Mouse (Mus musculus) intestine, postnatal 0 days (tissue): ENCODE data around the gene Rcc1. TPM values are rescaled to one million over a fixed set of nuclear protein-coding genes. Genes with fewer than 3 reads are reported as not detected.

ENCODE experiments used
- ATAC-seq: fragments of 200-750 bp; cut with Nextera tagmentation; 2 replicates; pipeline ENCODE4 v1.8.0; 2017; ENCODE audit warnings: mild to moderate bottlenecking, moderate TSS enrichment, moderate library complexity
- H3K27ac ChIP-seq: fragments of 300-500 bp; sonication (generic); 2 replicates; pipeline ENCODE4 v1.5.1; 2014; ENCODE audit warnings: mild to moderate bottlenecking, low read depth, low read length, moderate library complexity
- H3K27me3 ChIP-seq: fragments of 300-500 bp; sonication (generic); replicated peaks from 2 replicates; pipeline ENCODE4 v1.6.1; 2014; ENCODE audit warnings: low read length, mixed read lengths; ENCODE audit not compliant: control insufficient read depth, insufficient read depth
- H3K36me3 ChIP-seq: fragments of 300-500 bp; sonication (generic); 2 replicates; pipeline ENCODE4 v1.6.1; 2014; ENCODE audit warnings: mild to moderate bottlenecking, moderate library complexity; ENCODE audit not compliant: control insufficient read depth, insufficient read depth
- H3K4me1 ChIP-seq: fragments of 300-500 bp; sonication (generic); replicated peaks from 2 replicates; pipeline ENCODE4 v1.6.1; 2014; ENCODE audit warnings: antibody characterized with exemption, low read length, mixed read lengths; ENCODE audit not compliant: control insufficient read depth, insufficient read depth
- H3K4me2 ChIP-seq: fragments of 300-500 bp; sonication (generic); replicated peaks from 2 replicates; pipeline ENCODE4 v1.6.1; 2014; ENCODE audit warnings: low read depth, mild to moderate bottlenecking, moderate library complexity
- H3K4me3 ChIP-seq: fragments of 300-500 bp; sonication (generic); 2 replicates; pipeline ENCODE4 v1.5.1; 2014; ENCODE audit warnings: low read depth, low read length
- H3K9ac ChIP-seq: fragments of 300-500 bp; sonication (generic); 2 replicates; pipeline ENCODE4 v1.6.1; 2014; ENCODE audit warnings: mild to moderate bottlenecking, low read depth, low read length
- H3K9me3 ChIP-seq: fragments of 300-500 bp; sonication (generic); 2 replicates; pipeline ENCODE4 v1.6.1; 2016; ENCODE audit warnings: mixed run types; ENCODE audit not compliant: control insufficient read depth
- CTCF ChIP-seq: sonication (generic); IDR thresholded peaks from 2 replicates; pipeline ENCODE4 v1.5.1; 2016; ENCODE audit warnings: low read depth, mild to moderate bottlenecking, control low read depth, antibody characterized with exemption, moderate library complexity
- WGBS: fragments of 180-500 bp; shearing (Covaris S2); extraction: QIAGEN DNeasy Blood & Tissue Kit; methylation state at CpG from one replicate; pipeline ENCODE4 v1.1.7; 2014; 5-methylcytosine and 5-hydroxymethylcytosine counted together
- polyA plus RNA-seq: library from polyadenylated mRNA; unstranded; fragments of >200 nt; fragmentation: Nextera tagmentation; extraction: Ambion mirVana; gene quantifications from 2 replicates; pipeline ENCODE4 v1.2.1, GENCODE M21; 2015

Rcc1 gene
- polyA plus RNA-seq, 1 experiment from 2014 or later: 48.7 TPM

DNA sequence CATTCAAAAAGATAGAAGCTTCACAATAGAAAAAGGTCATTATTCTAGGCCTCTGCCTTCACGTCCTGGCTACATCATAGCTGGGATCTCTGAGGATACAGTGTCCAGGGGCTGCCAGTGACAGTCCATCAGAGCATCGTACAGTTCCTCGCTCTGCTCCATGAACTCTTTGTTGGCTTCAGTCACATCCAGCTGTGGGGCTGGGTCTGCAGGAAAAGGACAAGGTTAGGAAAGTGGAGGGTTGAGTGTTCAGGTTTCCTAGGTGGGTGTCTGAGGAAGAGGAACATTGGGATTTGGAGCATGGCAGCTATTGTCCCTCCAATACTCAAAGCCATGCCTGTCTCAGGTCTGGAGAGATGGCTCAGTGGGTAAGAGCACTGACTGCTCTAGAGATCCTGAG lies 41.6 kb downstream of the Rcc1 start:
- Histone ChIP-seq H3K4me3 (no peak overlapping the region), H3K9me3 (no peaks in the 10 kb centered on the region), H3K9ac (no peak overlapping the region), H3K4me2 (no peak overlapping the region), H3K27me3 (no peaks in the 10 kb centered on the region), H3K36me3 (peaks cover 48% of the 10 kb centered on the region), H3K4me1 (no peaks in the 10 kb centered on the region), H3K27ac (no peak overlapping the region)
- TF ChIP-seq CTCF: no peak
- ATAC-seq: no peak
- WGBS: 53% methylated on average over 3 of the region's 3 CpGs

DNA sequence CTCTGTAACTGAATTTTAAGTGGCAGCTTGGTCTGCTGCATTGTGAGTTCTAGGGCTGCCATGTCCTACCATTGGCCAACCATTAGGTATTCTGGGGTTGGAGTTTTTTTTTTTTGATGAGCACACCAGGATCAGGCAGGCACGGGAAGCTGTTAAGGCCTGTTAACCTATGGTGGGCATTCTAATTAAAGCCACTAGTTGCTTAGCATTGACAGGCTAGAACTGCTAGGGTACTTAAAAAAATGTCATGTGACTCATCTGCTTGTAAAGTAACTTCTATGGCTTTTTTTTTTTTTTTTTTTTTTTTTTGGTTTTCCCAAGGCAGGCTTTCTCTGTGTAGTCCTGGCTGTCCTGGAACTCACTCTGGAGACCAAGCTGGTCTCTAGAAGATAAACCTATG lies 42.2 kb downstream of the Rcc1 start:
- no peak for ATAC-seq
- H3K9me3 ChIP-seq: no peaks in the 10 kb centered on the region

DNA sequence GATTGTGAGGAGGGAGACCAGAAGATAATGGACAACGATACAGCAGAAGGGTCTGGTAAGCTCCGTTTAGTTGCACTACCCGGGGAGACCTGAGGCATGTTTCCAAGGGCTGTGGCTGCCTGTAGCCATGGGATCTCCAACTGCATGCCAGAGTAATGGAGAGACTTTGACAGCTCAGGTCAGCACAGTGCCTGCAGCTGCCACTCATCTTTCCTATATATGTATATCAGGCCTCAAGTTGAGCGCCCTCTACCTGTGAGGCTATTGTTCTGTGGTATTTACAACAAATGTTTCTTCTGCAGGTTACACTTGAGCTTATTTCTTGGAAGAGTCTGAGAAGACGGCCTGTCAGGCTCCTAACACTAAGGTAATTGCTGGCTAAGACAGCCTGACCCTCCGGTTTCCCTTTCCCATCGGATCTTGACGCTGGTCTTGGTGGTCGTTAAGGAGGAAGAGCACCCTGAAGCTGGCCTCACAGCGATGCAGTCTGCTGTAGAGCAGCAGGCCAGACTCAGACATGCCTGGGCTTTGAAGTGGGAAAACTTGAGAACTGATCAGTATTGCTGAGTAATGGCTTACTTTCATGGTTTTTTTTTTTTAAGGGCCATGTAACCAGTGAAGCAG lies 43.4 kb downstream of the Rcc1 start:
- Histone ChIP-seq H3K27ac (0 out of 2 replicates have a peak overlapping the region, but pooled peaks have one; percentile 36), H3K9me3 (no peaks in the 10 kb centered on the region), H3K9ac (peak overlapping the region; percentile 84), H3K4me1 (no peaks in the 10 kb centered on the region), H3K4me3 (peak overlapping the region; percentile 79), H3K4me2 (peak overlapping the region; percentile 80), H3K36me3 (peaks cover 38% of the 10 kb centered on the region), H3K27me3 (no peaks in the 10 kb centered on the region)
- 0 out of 2 replicates have a peak, but pooled peaks have one; percentile 11 for ATAC-seq
- peak; percentile 79 for TF ChIP-seq CTCF
- WGBS: 24% methylated on average over 10 of the region's 10 CpGs

More for the DNA sequence above, 42.2 kb downstream of the Rcc1 start:
- Histone ChIP-seq H3K9ac (no peak overlapping the region), H3K36me3 (peaks cover 42% of the 10 kb centered on the region), H3K4me3 (no peak overlapping the region), H3K27me3 (no peaks in the 10 kb centered on the region), H3K4me2 (no peak overlapping the region), H3K4me1 (no peaks in the 10 kb centered on the region), H3K27ac (0 out of 2 replicates have a peak overlapping the region, but pooled peaks have one; percentile 15)
- no peak for TF ChIP-seq CTCF
- 34% methylated on average over 1 of the region's 1 CpGs for whole genome bisulfite sequencing

DNA sequence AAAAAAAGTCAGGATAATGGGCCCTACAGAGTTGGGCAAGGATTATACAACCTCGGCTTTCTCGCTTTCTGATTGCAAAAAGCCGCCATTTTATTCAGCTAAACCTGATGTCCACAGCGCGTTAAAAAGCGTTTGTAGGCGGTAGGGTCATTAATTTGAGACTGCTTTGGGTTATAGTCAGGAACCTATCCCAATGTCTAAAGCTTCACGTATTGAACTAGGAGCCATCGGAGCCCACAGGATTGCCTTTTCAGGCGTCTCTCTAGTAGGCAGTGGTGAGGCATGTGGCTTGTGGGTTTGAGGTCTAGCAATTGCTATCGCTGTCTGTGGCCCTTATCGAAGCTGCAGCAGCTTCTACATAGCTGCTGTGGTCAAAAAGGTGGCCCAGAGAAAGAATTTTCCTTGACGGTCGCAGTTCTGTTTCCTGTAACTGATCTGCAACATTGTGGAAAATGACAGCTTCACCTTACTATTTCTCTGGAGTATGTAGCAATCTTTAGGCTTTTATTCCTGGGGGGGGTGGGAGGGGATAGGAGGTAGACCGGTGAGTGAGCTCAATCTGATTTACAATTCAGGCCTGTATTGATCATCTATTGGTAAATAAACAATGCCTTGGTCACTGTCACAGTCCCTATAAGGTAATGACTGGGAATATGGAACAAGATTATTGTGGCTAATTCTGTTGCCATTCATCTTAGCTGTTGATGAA lies 44.1 kb downstream of the Rcc1 start:
- H3K4me2 ChIP-seq: peak overlapping the region; percentile 80
- H3K36me3 ChIP-seq: peaks cover 37% of the 10 kb centered on the region
- peak overlapping the region; percentile 84 for H3K9ac ChIP-seq
- H3K9me3 ChIP-seq: no peaks in the 10 kb centered on the region
- H3K27ac ChIP-seq: peak overlapping the region; percentile 94
- peak overlapping the region; percentile 79 for H3K4me3 ChIP-seq
- no peaks in the 10 kb centered on the region for H3K27me3 ChIP-seq
- no peaks in the 10 kb centered on the region for H3K4me1 ChIP-seq
- no peak for ATAC-seq
- under 1% methylated on average over 15 of the region's 15 CpGs for WGBS
- TF ChIP-seq CTCF: no peak

DNA sequence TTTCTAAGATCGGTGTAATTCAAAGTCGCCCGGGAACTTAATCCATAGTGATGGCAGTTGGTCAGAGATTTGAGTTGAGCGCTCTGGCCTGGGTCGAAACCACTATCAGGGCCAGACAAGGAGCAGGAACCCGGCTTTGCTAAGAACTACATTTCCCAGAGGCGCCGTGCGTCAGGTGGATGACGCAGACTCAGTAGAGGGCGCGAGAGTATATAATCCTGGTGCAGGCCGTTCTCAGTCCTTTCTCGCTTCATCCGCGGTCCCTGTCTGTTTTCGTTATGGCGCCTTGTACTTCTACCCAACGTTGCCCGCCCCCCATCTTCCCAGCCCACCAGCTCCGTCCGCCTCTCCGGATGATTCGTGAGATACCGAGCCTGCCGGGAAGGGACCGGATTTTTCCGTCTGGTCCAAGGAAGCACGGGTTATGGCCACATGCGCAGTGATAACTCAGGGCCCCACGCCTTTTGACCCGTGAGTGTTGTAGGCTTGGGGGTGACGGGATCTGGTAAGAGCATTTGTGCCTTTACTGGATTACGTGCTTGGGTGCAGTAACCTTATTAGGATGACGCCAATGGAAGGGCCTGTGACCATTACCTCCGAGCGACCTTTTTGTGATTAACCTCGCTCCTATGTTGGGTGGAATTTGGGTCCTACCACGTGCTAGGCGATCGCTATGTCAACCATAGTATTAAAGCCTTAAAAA lies 44.8 kb downstream of the Rcc1 start:
- Histone ChIP-seq H3K9me3 (no peaks in the 10 kb centered on the region), H3K36me3 (peaks cover 30% of the 10 kb centered on the region), H3K9ac (peak overlapping the region; percentile 84), H3K4me2 (peak overlapping the region; percentile 80), H3K4me1 (no peaks in the 10 kb centered on the region), H3K27ac (peak overlapping the region; percentile 94), H3K4me3 (peak overlapping the region; percentile 79), H3K27me3 (no peaks in the 10 kb centered on the region)
- under 1% methylated on average over 41 of the region's 41 CpGs for WGBS
- no peak for TF ChIP-seq CTCF
- ATAC-seq: peak; percentile 81

DNA sequence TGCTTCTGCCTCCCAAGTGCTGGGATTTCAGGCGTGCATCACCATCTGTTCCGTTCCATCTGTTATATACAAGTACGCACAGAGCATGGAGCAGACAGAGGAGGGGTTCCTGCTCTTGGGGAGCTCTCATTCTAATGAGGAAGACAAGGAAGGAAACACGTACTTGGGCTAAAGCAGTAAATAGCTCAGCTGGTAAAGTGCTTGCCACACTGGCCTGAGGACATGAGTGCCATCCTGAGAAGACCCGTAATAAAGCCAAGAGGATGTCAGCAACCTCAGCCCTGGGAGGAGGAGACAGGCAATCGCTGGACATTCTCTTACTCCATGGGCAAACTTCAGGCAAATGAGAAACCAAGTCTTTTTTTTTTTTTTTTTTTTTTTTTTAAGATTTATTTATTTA lies 47.4 kb downstream of the Rcc1 start:
- no peaks in the 10 kb centered on the region for H3K27me3 ChIP-seq
- TF ChIP-seq CTCF: no peak
- no peak overlapping the region for H3K9ac ChIP-seq
- H3K27ac ChIP-seq: peak overlapping the region; percentile 65
- no peak overlapping the region for H3K4me2 ChIP-seq
- H3K4me1 ChIP-seq: no peaks in the 10 kb centered on the region
- H3K4me3 ChIP-seq: no peak overlapping the region
- no peaks in the 10 kb centered on the region for H3K9me3 ChIP-seq
- H3K36me3 ChIP-seq: peaks cover 8% of the 10 kb centered on the region
- ATAC-seq: no peak
- 59% methylated on average over 6 of the region's 6 CpGs for WGBS
